Mouse (Mus musculus) erythroblast, embryonic 14.5 days (primary cell): ENCODE results near the gene Tmprss3.

Experiments used
- GATA1 ChIP-seq: IDR thresholded peaks from 2 replicates; pipeline ENCODE4 v1.6.1; 2012; ENCODE audit warnings: low read length, inconsistent platforms, mixed read lengths
- TAL1 ChIP-seq: IDR thresholded peaks from 3 replicates; pipeline ENCODE4 v1.6.1; 2012; ENCODE audit warnings: low read length, inconsistent platforms, mixed read lengths

DNA sequence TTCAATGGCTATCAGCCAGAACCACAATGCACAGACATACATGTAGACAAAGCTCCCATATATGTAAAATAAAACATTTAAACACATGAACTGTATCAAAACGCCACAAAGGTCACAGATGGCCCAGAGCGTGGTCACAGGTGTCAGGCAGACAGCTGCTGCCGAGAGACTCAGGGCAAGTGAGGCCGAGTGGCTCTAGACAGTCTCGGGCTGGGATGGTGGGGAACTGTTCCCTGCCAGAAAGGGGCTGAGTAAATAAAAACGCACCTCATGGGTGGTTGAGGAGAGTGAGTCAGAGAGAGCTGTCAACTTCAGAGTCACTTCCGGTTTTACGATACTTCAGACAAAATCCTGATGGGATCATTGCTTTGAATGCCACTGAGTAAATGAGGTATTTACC is 25.8 kb upstream of the Tmprss3 start:
- no peak for TF ChIP-seq GATA1
- TF ChIP-seq TAL1, result no peak
